Mouse (Mus musculus) ES-Bruce4 (cell line): Measurements from ENCODE around the gene Prss32.

Experiments
- CTCF ChIP-seq: IDR thresholded peaks from one replicate; pipeline ENCODE4 v1.8.1; 2011; ENCODE audit warnings: low read depth, low read length
- EP300 ChIP-seq: IDR thresholded peaks from 2 replicates; pipeline ENCODE4 v1.6.1; 2011; ENCODE audit warnings: low read depth, low read length; ENCODE audit not compliant: insufficient read depth
- POLR2A ChIP-seq: IDR thresholded peaks from one replicate; pipeline ENCODE4 v1.8.1; 2011; ENCODE audit warnings: low read length; ENCODE audit not compliant: insufficient read depth

DNA sequence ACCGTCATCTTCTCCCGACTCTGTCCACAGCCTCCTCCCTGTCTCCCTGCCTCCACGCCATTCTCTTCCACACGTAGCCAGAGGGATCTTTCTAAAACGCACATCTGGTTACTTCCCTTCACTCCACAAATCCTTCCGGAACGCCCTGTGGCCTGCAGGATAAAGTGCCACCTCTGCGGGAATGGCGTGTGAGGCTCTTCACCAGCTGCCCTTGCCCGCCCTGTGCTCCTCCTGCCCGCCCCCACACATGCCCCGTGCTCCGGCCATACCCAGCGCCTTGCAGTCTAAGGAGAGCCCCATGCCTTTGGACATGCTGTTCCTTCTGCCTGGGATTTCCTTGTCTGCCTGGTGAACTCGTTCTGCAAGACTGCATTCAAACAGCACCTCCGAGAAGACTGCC, 20.6 kb upstream of the Prss32 start:
- TF ChIP-seq EP300 (no peak), CTCF (no peak), POLR2A (no peak)
